ENCODE assay signal across 31 mouse cellular contexts in genomic region chr14:101050212-101050611, GRCm38 (mm10).
"Had no signal": no experiment of that assay in that cellular context is flagged by ENCODE, and none has a peak within 500 bp of the region (broad histone marks: within the 10 kb centered on the region; RNA-seq: fewer than 3 reads in every experiment).

No protein-coding gene starts in this region.

- ATAC-seq: inflammation-experienced regulatory T-cells, adult 6 months had no signal

- H3K4me3 ChIP-seq: heart, embryonic 10.5 days; heart, embryonic 12.5 days; heart, embryonic 13.5 days; heart, embryonic 15.5 days; hindbrain, embryonic 10.5 days; hindbrain, embryonic 12.5 days; hindbrain, embryonic 13.5 days; hindbrain, embryonic 15.5 days; intestine, embryonic 15.5 days; kidney, embryonic 15.5 days; layer of hippocampus, adult 2 months had no signal

- H3K4me1 ChIP-seq: heart, embryonic 10.5 days; heart, embryonic 12.5 days; heart, embryonic 13.5 days; heart, embryonic 15.5 days; hindbrain, embryonic 10.5 days; hindbrain, embryonic 12.5 days; hindbrain, embryonic 13.5 days; hindbrain, embryonic 15.5 days; intestine, embryonic 15.5 days; kidney, embryonic 15.5 days had no signal

- H3K27ac ChIP-seq: heart, embryonic 10.5 days; heart, embryonic 13.5 days; heart, embryonic 15.5 days; hindbrain, embryonic 10.5 days; hindbrain, embryonic 12.5 days; hindbrain, embryonic 13.5 days; hindbrain, embryonic 14.5 days; hindbrain, embryonic 15.5 days; intestine, embryonic 15.5 days; kidney, embryonic 15.5 days; kidney, postnatal 0 days; layer of hippocampus, adult 2 months had no signal

- H3K4me2 ChIP-seq: heart, embryonic 11.5 days; heart, embryonic 12.5 days; heart, embryonic 13.5 days; heart, embryonic 15.5 days; hindbrain, embryonic 12.5 days; hindbrain, embryonic 13.5 days; hindbrain, embryonic 14.5 days; hindbrain, embryonic 15.5 days; intestine, embryonic 15.5 days; kidney, embryonic 15.5 days had no signal

- H3K36me3 ChIP-seq: heart, embryonic 10.5 days; heart, embryonic 12.5 days; heart, embryonic 13.5 days; heart, embryonic 15.5 days; hindbrain, embryonic 10.5 days; hindbrain, embryonic 12.5 days; hindbrain, embryonic 13.5 days; hindbrain, embryonic 15.5 days; intestine, embryonic 15.5 days; kidney, embryonic 15.5 days had no signal

- H3K9ac ChIP-seq: heart, embryonic 12.5 days; heart, embryonic 13.5 days; heart, embryonic 15.5 days; hindbrain, embryonic 12.5 days; hindbrain, embryonic 13.5 days; hindbrain, embryonic 14.5 days; hindbrain, embryonic 15.5 days; intestine, embryonic 15.5 days; kidney, embryonic 15.5 days had no signal

- H3K9me3 ChIP-seq: heart, embryonic 10.5 days; heart, embryonic 12.5 days; heart, embryonic 13.5 days; heart, embryonic 15.5 days; hindbrain, embryonic 10.5 days; hindbrain, embryonic 12.5 days; hindbrain, embryonic 13.5 days; hindbrain, embryonic 15.5 days; intestine, embryonic 15.5 days; kidney, embryonic 15.5 days had no signal

- DNase-seq: heart, postnatal 10 days; heart, postnatal 14 days; heart, postnatal 36 days; heart, postnatal 4 days; kidney, adult 11 months; kidney, adult 18-20 months; kidney, adult 2 months; kidney, adult 8-10 months; kidney, adult 9 months; kidney, postnatal 10 days; kidney, postnatal 14 days; kidney, postnatal 25 days; kidney, postnatal 36 days; kidney, postnatal 4 days; layer of hippocampus, adult 9-11 months; layer of hippocampus, postnatal 36 days had no signal

- H3K27me3 ChIP-seq: heart, embryonic 12.5 days; heart, embryonic 13.5 days; heart, embryonic 15.5 days; hindbrain, embryonic 12.5 days; hindbrain, embryonic 13.5 days; hindbrain, embryonic 15.5 days; intestine, embryonic 15.5 days had no signal
